ENCODE assay signal across 18 mouse cellular contexts in genomic region chr8:40193148-40193547, GRCm38 (mm10).
"Had no signal": no experiment of that assay in that cellular context is flagged by ENCODE, and none has a peak within 500 bp of the region (broad histone marks: within the 10 kb centered on the region; RNA-seq: fewer than 3 reads in every experiment).

No protein-coding gene starts in this region.

- H3K27ac ChIP-seq: liver, embryonic 13.5 days; liver, embryonic 15.5 days; lung, embryonic 15.5 days; macrophage; neural tube, embryonic 12.5 days; stomach, embryonic 15.5 days; stomach, postnatal 0 days had no signal

- H3K9ac ChIP-seq: liver, embryonic 13.5 days; liver, embryonic 15.5 days; liver, postnatal 0 days; lung, embryonic 15.5 days; neural tube, embryonic 12.5 days; stomach, embryonic 15.5 days had no signal

- DNase-seq: liver, embryonic 13.5 days; liver, postnatal 0 days; lung, adult 2 months; lung, postnatal 14 days; lung, postnatal 36 days; midbrain, embryonic 14.5 days; right cerebral cortex, postnatal 14 days; thymus, adult 2 months; thymus, postnatal 25 days; thymus, postnatal 4 days had no signal

- ATAC-seq: liver, postnatal 0 days; lung, postnatal 0 days had no signal

- H3K27me3 ChIP-seq: liver, embryonic 13.5 days; liver, embryonic 15.5 days; lung, embryonic 15.5 days; megakaryocyte, embryonic 14.5 days; neural tube, embryonic 12.5 days; stomach, embryonic 15.5 days had no signal

- H3K36me3 ChIP-seq: liver, embryonic 13.5 days; liver, embryonic 15.5 days; lung, embryonic 15.5 days; neural tube, embryonic 12.5 days; stomach, embryonic 15.5 days had no signal

- H3K4me3 ChIP-seq: liver, embryonic 13.5 days; liver, embryonic 15.5 days; lung, embryonic 15.5 days; megakaryocyte, embryonic 14.5 days; neural tube, embryonic 12.5 days; stomach, embryonic 15.5 days had no signal

- H3K9me3 ChIP-seq: liver, embryonic 13.5 days; liver, embryonic 15.5 days; lung, embryonic 15.5 days; megakaryocyte, embryonic 14.5 days; neural tube, embryonic 12.5 days; stomach, embryonic 15.5 days had no signal

- H3K4me1 ChIP-seq: liver, embryonic 13.5 days; liver, embryonic 15.5 days; lung, embryonic 15.5 days; megakaryocyte, embryonic 14.5 days; neural tube, embryonic 12.5 days; stomach, embryonic 15.5 days had no signal

- H3K4me2 ChIP-seq: liver, embryonic 13.5 days; liver, embryonic 15.5 days; lung, embryonic 15.5 days; neural tube, embryonic 12.5 days; stomach, embryonic 15.5 days had no signal
